Mouse (Mus musculus) small intestine, adult 2 months (tissue): ENCODE results near the gene Olfr522.

Experiments
- CTCF ChIP-seq: fragments of 200-500 bp; IDR thresholded peaks from 2 replicates; pipeline ENCODE4 v1.5.1; 2012; ENCODE audit warnings: low read depth, mild to moderate bottlenecking, control low read depth, inconsistent platforms, low read length, moderate library complexity, mixed read lengths; ENCODE audit not compliant: insufficient replicate concordance, insufficient read length; ENCODE audit errors: extremely low read depth
- POLR2A ChIP-seq: fragments of 200-500 bp; IDR thresholded peaks from 2 replicates; pipeline ENCODE4 v1.6.1; 2012; ENCODE audit warnings: low read depth, mild to moderate bottlenecking, control low read depth, inconsistent platforms, low read length, moderate library complexity

GRCm38 (mm10) chr7:140184206-140184605 lies 19.6 kb upstream of the Olfr522 start:
- TF ChIP-seq CTCF (no peak), POLR2A (no peak)
